Mouse (Mus musculus): ENCODE measurements around the gene Dop1a. TPM values are rescaled to one million over a fixed set of nuclear protein-coding genes. Genes with fewer than 3 reads are reported as not detected.

The Dop1a gene
- polyA plus RNA-seq, 1 experiment from 2014 or later, result 4.9 TPM

- Histone ChIP-seq H3K36me3 (replicated peaks; ENCODE audit: insufficient read depth, low read length) (no peaks in the 10 kb centered on the region), H3K9ac (replicated peaks) (no peak overlapping the region), H3K27ac (ENCODE audit: low read depth) (no peak overlapping the region), H3K4me1 (ENCODE audit: insufficient read depth) (no peaks in the 10 kb centered on the region), H3K27me3 (ENCODE audit: insufficient read depth, low read length) (no peaks in the 10 kb centered on the region), H3K9me3 (ENCODE audit: low read length) (no peaks in the 10 kb centered on the region), H3K4me3 (ENCODE audit: low read depth, low read length) (no peak overlapping the region), H3K4me2 (ENCODE audit: low read depth, low read length) (no peak overlapping the region)
- TF ChIP-seq CTCF (IDR thresholded peaks at IDR 0.05; ENCODE audit: low read depth) (no peak), EP300 (IDR thresholded peaks at IDR 0.05; ENCODE audit: low read depth) (no peak)
- ATAC-seq (no peak), DNase-seq (no peak)
- 79% methylated on average over 11 of the region's 11 CpGs for WGBS (ENCODE audit: insufficient replicate concordance)
These were observed 28.5 kb upstream of the Dop1a start for GRCm38 (mm10) chr9:86438337-86439009.

DNA sequence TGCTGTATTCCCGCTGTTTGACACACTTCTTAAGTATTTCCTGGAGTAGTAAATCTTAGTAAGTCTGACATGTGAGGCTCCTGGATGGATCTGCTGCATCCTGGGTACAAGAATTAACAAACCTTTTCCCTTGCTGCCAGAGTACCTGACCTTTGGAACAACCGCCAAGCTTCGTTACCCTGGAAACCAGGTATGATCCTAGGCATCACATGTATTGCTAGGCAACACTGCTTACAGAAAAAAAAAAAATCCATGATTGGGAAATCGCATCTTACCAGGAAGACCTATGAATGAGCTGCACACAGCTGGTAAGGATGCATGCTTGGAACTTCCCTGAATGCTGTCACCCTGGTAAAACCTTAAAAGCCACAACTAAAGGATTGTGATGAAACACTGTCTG is 24.7 kb upstream of the Dop1a start:
- Histone ChIP-seq H3K4me1 (ENCODE audit: insufficient read depth) (no peaks in the 10 kb centered on the region), H3K9ac (replicated peaks) (no peak overlapping the region), H3K27ac (ENCODE audit: low read depth) (no peak overlapping the region), H3K27me3 (ENCODE audit: insufficient read depth, low read length) (no peaks in the 10 kb centered on the region), H3K9me3 (ENCODE audit: low read length) (no peaks in the 10 kb centered on the region), H3K4me3 (ENCODE audit: low read depth, low read length) (no peak overlapping the region), H3K36me3 (replicated peaks; ENCODE audit: insufficient read depth, low read length) (no peaks in the 10 kb centered on the region), H3K4me2 (ENCODE audit: low read depth, low read length) (no peak overlapping the region)
- DNase-seq (no peak), ATAC-seq (no peak)
- no peak for TF ChIP-seq CTCF (IDR thresholded peaks at IDR 0.05; ENCODE audit: low read depth)
- TF ChIP-seq EP300 (IDR thresholded peaks at IDR 0.05; ENCODE audit: low read depth), result no peak
- 76% methylated on average over 4 of the region's 4 CpGs for WGBS (ENCODE audit: insufficient replicate concordance)

- no peak for DNase-seq
- 67% methylated on average over 7 of the region's 7 CpGs for WGBS (ENCODE audit: insufficient replicate concordance)
- Histone ChIP-seq H3K4me3 (ENCODE audit: low read depth, low read length) (no peak overlapping the region), H3K9ac (replicated peaks) (no peak overlapping the region), H3K4me1 (ENCODE audit: insufficient read depth) (0 out of 2 replicates have a peak, but pooled peaks cover 2% of the 10 kb centered on the region), H3K9me3 (ENCODE audit: low read length) (no peaks in the 10 kb centered on the region), H3K4me2 (ENCODE audit: low read depth, low read length) (no peak overlapping the region), H3K27ac (ENCODE audit: low read depth) (no peak overlapping the region), H3K27me3 (ENCODE audit: insufficient read depth, low read length) (no peaks in the 10 kb centered on the region), H3K36me3 (replicated peaks; ENCODE audit: insufficient read depth, low read length) (no peaks in the 10 kb centered on the region)
- no peak for TF ChIP-seq EP300 (IDR thresholded peaks at IDR 0.05; ENCODE audit: low read depth)
- TF ChIP-seq CTCF (IDR thresholded peaks at IDR 0.05; ENCODE audit: low read depth), result no peak
- ATAC-seq, result no peak
These were observed 20.1 kb upstream of the Dop1a start for GRCm38 (mm10) chr9:86446847-86447246.

DNA sequence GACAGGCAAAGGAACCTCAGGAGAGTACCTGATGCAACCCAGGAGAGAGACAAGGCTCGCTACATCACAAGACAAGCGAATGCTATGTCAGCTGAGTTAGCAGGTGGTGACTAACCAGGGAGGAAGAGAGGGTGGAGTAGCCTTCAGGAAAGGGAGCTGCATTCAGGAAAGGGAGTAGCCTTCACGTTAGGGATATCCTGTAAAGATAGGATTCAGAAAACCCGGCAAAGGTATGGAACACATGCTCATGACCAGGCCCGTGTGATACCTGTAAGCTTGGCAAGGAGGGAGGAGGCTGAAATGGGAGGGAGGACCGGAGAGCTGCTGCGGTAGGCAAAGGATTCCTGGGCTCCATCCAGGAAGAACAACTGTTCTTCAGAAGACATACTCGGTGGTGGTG is 19.5 kb upstream of the Dop1a start:
- Histone ChIP-seq H3K9me3 (ENCODE audit: low read length) (no peaks in the 10 kb centered on the region), H3K9ac (replicated peaks) (no peak overlapping the region), H3K4me2 (ENCODE audit: low read depth, low read length) (no peak overlapping the region), H3K4me1 (ENCODE audit: insufficient read depth) (0 out of 2 replicates have a peak, but pooled peaks cover 2% of the 10 kb centered on the region), H3K27ac (ENCODE audit: low read depth) (no peak overlapping the region), H3K36me3 (replicated peaks; ENCODE audit: insufficient read depth, low read length) (no peaks in the 10 kb centered on the region), H3K27me3 (ENCODE audit: insufficient read depth, low read length) (no peaks in the 10 kb centered on the region), H3K4me3 (ENCODE audit: low read depth, low read length) (no peak overlapping the region)
- DNase-seq, result no peak
- no peak for ATAC-seq
- WGBS (ENCODE audit: insufficient replicate concordance), result 70% methylated on average over 8 of the region's 8 CpGs
- TF ChIP-seq CTCF (IDR thresholded peaks at IDR 0.05; ENCODE audit: low read depth) (no peak), EP300 (IDR thresholded peaks at IDR 0.05; ENCODE audit: low read depth) (no peak)

- H3K9ac ChIP-seq (replicated peaks), result no peak overlapping the region
- 7% methylated on average over 11 of the region's 11 CpGs for WGBS (ENCODE audit: insufficient replicate concordance)
- no peak overlapping the region for H3K4me2 ChIP-seq (ENCODE audit: low read depth, low read length)
- H3K27me3 ChIP-seq (ENCODE audit: insufficient read depth, low read length), result no peaks in the 10 kb centered on the region
- peak; percentile 72 for ATAC-seq
- no peak overlapping the region for H3K27ac ChIP-seq (ENCODE audit: low read depth)
- TF ChIP-seq CTCF (IDR thresholded peaks at IDR 0.05; ENCODE audit: low read depth) (peak; percentile 97), EP300 (IDR thresholded peaks at IDR 0.05; ENCODE audit: low read depth) (no peak)
- no peak overlapping the region for H3K4me3 ChIP-seq (ENCODE audit: low read depth, low read length)
- no peaks in the 10 kb centered on the region for H3K36me3 ChIP-seq (replicated peaks; ENCODE audit: insufficient read depth, low read length)
- H3K4me1 ChIP-seq (ENCODE audit: insufficient read depth), result 0 out of 2 replicates have a peak, but pooled peaks cover 2% of the 10 kb centered on the region
- no peaks in the 10 kb centered on the region for H3K9me3 ChIP-seq (ENCODE audit: low read length)
- peak; percentile 82 for DNase-seq
These were observed 17.4 kb upstream of the Dop1a start for GRCm38 (mm10) chr9:86449581-86449980.

DNA sequence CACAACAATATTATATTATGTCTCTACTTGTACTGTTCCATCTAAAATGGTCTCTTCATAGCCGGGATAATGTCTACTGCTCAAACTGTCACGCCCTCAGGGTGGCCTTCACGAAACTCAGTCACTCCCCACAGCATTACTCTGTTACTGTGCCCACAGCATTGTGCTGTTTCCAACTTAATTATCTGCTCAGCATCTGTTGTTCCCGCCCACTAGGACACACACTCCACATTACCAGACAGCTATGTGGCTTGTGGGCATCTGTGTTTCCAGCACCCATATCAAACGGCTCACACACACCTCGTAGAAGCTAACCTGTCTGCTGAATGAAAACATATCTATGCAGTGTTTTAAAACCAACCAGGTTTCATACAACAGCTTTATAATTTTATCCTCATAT is 15.9 kb upstream of the Dop1a start:
- Histone ChIP-seq H3K27me3 (ENCODE audit: insufficient read depth, low read length) (no peaks in the 10 kb centered on the region), H3K27ac (ENCODE audit: low read depth) (no peak overlapping the region), H3K4me2 (ENCODE audit: low read depth, low read length) (no peak overlapping the region), H3K4me3 (ENCODE audit: low read depth, low read length) (no peak overlapping the region), H3K36me3 (replicated peaks; ENCODE audit: insufficient read depth, low read length) (no peaks in the 10 kb centered on the region), H3K4me1 (ENCODE audit: insufficient read depth) (0 out of 2 replicates have a peak, but pooled peaks cover 2% of the 10 kb centered on the region), H3K9me3 (ENCODE audit: low read length) (no peaks in the 10 kb centered on the region), H3K9ac (replicated peaks) (no peak overlapping the region)
- TF ChIP-seq CTCF (IDR thresholded peaks at IDR 0.05; ENCODE audit: low read depth) (no peak), EP300 (IDR thresholded peaks at IDR 0.05; ENCODE audit: low read depth) (no peak)
- DNase-seq (no peak), ATAC-seq (peak; percentile 20; the same call in 1 of the 2 replicates)
- 51% methylated on average over 6 of the region's 6 CpGs for WGBS (ENCODE audit: insufficient replicate concordance)
